Mouse (Mus musculus) adipocyte (in vitro differentiated cells): ENCODE data around the gene Cul9.
"Not testable (repeated sequence)": the region's sequence is repeated elsewhere in the genome, so short reads cannot be mapped to it uniquely, and the experiment has no call there.

Experiments used
- DNase-seq: peaks from one replicate; pipeline ENCODE4 v3.0.0-alpha.2; 2016; ENCODE audit warnings: low spot score

Gene Cul9

GRCm38 (mm10) chr17:46545813-46546564 lies at the start of gene Cul9:
TSS of gene Cul9 (minus strand) at chr17:46546388.
- no peak for DNase-seq

GRCm38 (mm10) chr17:46595336-46595735 lies 49.1 kb upstream of the Cul9 start:
- no peak for DNase-seq

GRCm38 (mm10) chr17:46594606-46595005 lies 48.4 kb upstream of the Cul9 start:
- no peak for DNase-seq

GRCm38 (mm10) chr17:46593124-46593523 lies 46.9 kb upstream of the Cul9 start:
- DNase-seq = no peak

DNA sequence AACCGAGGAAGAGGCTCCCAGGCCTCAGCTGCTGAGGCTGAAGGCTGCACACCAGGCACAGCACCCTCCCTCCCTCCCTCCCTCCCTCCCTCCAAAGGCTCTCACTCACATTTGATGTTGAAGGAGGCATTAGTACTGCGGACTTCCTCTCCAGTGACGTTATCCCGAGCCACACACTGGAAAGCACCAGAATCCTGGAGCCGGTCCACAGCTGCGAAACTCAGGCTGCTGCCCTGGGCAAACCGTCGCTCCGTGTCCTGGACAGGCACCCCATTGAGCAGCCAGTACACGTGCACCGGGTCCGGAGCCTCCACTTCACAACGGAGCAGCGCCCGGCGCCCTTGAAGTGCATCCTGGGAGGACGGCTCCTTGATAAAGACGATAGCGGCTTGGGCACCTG lies 45.2 kb upstream of the Cul9 start:
- no peak for DNase-seq

- no peak for DNase-seq
These were observed 44.3 kb upstream of the Cul9 start for GRCm38 (mm10) chr17:46590439-46590838.

GRCm38 (mm10) chr17:46589635-46590314 lies 43.6 kb upstream of the Cul9 start:
- DNase-seq = peak; percentile 16

DNA sequence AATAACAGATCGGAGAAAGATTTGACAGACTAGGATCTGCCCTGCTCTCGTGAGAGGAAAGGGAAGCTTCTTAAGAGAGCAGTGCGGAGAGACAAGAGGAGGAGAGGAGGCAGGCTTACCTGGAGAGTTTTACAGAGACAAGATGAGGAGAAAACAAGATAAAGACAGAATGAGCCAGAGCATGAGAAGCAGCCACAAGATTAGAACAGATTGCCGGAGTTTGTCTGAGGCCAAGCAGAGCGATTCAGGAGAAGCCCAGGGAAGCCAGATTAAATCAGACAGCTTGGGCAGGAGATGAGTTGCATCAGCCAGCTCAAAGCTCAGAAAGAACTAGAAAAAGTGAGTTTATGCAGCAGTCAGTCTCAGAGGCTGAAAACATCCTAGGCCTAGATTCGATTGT lies 42.7 kb upstream of the Cul9 start:
- DNase-seq = no peak

DNA sequence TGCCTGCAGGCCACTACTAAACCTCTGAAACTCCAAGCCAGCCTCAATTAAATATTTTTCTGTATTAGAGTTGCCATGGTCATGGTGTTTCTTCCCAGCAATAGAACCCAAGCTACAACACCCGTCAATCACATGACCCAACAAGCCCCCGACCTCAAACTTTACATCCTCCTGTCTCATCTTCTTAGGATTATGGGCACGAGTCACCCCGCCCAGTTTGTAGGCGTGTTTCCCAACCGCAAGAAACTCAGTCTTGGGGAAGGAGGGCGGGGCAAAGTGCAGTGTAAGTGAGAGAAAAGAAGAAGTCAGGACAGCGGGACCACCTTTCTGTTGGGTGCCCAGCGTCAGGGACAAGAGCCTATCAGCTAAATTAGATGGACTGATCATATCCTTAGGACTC lies 42.0 kb upstream of the Cul9 start:
- no peak for DNase-seq

DNA sequence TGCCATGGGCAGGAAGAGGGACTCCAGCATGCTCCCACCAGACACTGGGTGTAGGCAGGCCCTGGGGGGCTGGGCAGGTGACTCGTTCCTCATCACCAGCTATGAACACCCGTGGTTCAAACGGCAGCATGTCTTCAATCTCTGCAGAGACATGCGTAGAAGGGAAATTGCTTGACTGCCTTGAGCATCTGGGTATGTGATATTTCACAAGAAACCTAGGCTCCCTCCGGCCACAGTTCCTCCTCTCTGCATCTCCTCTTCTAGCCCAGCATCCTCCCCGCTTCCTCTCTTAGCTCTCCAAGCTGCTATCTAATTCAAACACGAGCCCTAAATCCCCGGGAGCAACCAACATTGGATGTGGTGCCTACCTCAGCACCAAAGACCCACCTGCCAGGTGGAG lies 40.1 kb upstream of the Cul9 start:
- DNase-seq = no peak

DNA sequence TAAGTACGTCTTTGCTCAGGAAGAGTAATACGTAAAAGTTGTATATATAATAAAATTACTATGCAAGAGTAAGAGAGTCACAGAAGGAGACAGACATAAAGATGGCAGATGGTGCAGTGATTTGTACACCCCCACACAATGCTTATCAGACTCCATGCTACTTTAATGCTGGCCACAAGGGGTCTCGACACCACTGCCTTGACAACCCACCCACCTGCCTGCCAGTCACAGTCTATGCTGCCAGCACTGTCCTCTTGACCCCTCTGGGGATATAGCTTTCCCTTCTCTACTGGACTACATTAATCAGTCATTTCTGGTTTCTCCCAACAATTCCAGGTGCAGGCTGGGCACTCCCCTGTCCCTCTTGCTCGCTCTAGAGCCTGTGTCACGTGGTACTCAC lies 32.5 kb upstream of the Cul9 start:
- DNase-seq = no peak

GRCm38 (mm10) chr17:46576070-46576469 lies 29.9 kb upstream of the Cul9 start:
- DNase-seq = peak; percentile 33

DNA sequence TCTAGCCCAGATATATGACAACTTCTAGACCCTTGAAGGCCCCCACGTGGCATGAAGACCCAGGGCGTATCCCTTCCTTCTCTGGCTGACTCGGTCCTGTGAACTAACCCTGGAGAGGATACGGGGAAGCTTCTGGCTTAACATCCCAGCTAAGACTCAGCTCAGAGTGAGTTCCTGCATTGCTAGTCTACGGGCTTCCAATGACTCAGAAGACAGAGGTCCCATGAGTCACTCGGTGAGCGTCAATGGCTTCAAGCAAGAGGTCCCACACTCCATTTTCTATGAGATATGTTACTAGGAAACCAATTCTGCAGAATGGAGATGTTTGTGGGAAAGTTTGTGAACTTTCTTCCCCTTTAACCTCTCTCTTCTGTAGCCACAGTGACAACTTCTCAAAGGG lies 28.3 kb upstream of the Cul9 start:
- DNase-seq = no peak

DNA sequence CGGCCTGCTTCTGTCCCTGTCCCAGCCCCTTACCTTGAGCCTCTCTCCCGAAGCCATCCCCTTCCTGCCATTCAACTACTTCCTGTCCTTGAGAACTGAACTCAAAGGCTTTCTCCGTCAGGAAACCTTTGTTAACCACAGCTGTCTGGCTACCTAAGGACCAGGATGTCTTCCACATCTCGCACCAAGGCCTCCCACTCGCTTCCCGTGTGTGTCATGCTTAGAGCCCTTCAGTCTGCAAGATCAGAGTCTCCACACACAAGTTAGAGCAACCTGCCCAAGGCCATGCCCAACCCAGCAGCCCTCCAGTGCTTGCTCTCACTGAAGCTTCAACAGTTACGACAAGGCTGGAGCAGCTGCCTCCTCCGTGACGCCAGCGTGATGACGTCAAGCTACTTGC lies 24.8 kb upstream of the Cul9 start:
- DNase-seq = no peak

DNA sequence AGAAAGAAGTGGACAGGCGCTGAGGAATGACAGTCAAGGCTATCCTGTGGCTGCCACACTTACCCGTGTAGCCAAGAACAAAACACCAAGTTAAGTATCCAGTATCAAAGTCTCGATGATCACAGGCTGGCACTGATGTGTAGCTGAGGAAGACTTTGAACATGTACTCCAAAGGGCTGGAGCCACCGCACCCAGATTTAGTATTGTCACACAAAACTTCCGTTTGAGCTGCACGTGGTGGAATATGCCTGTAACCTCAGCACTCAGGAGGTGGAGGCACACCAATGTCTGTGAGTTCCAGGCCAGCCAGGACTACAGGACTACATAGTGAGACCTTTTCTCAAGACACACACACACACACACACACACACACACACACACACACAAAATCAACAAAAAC lies 13.0 kb upstream of the Cul9 start:
- DNase-seq = no peak

GRCm38 (mm10) chr17:46558151-46558550 lies 12.0 kb upstream of the Cul9 start:
- no peak for DNase-seq

DNA sequence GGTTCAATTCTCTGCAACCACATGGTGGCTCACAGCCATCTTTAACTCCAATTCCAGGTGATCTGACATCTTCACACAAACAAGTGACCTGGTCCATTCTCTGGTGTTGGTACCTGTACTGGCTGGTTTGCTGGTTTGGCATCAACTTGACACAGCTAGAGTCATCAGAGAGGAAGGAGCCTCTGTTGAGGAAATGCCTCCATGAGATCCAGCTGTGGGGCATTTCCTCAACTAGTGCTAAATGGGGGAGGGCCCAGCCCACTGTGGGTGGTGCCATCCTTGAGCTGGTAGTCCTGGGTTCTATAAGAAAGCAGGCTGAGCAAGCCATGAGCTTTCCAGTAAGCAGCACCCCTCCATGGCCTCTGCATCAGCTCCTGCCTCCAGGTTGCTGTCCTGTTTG lies 11.1 kb upstream of the Cul9 start:
- not testable (repeated sequence) for DNase-seq

GRCm38 (mm10) chr17:46556584-46556945 lies 10.4 kb upstream of the Cul9 start:
- no peak for DNase-seq

DNA sequence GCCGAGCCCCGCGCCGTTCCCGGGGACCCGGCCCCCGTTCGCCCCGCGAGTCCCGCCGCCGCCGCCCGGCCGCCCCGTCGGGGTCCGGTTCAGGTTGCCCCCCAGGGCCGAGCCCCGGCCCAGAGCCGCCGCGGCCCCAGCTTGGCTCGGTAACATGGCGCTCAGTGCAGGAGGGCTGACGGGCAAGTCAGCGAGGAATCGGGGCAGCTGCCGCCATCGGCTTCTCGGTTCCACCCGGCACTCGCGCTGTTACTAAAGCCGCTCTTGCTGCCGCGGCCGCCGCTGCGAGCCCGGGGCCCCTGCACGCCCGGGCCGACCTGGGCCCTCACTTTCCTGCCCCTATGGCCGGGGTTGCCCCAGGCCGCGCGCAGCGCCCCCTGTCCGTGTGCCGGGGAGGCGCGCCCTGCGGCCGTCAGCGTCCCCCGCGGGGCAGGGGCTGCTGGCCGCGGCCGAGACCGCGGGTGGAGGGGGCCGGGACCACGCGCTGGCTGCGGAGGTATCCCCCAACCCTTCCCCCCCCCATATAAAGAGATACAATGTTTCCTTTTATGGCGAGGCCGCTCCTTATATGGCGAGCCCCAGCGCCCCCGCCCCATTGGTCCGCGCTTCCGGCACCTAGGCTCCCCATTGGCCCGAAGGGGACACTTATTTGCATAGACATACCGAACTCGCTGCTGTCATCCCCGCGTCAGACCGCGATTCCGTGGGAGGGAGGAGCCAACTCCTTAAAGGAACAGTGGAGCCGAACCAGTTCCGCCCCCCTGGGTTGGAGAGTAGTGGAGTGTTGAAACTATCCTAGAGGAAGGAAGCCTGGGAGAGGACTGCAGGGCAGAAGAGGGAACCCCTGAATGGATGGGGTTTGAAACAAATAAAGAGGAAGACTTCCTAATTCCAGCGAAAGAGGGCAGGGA lies 9.7 kb upstream of the Cul9 start, which contains the start of gene Srf:
TSS of gene Srf (minus strand) at position 503 of the 911 bp plus-strand sequence.
- peak; percentile 98 for DNase-seq

- peak; percentile 21 for DNase-seq
These were observed 8.9 kb upstream of the Cul9 start for GRCm38 (mm10) chr17:46554977-46555672.

GRCm38 (mm10) chr17:46554646-46554976 lies 8.4 kb upstream of the Cul9 start:
- DNase-seq = peak; percentile 51

- DNase-seq = no peak
These were observed 7.7 kb upstream of the Cul9 start for GRCm38 (mm10) chr17:46553926-46554325.
